Mouse (Mus musculus) liver, embryonic 13.5 days (tissue): ENCODE measurements around the gene Asprv1. TPM values are rescaled to one million over a fixed set of nuclear protein-coding genes. Genes with fewer than 3 reads are reported as not detected.

Source experiments
- ATAC-seq: fragments of 200-750 bp; cut with Nextera tagmentation; 2 replicates; pipeline ENCODE4 v1.8.0; 2017; ENCODE audit warnings: low read depth, mild to moderate bottlenecking, moderate number of reproducible peaks, moderate library complexity
- DNase-seq: peaks from one replicate; pipeline ENCODE4 v3.0.0; 2022
- H3K27ac ChIP-seq: fragments of 300-500 bp; sonication (generic); 2 replicates; pipeline ENCODE4 v1.5.1; 2015; ENCODE audit warnings: moderate library complexity, mild to moderate bottlenecking, inconsistent platforms
- H3K27me3 ChIP-seq: fragments of 300-500 bp; sonication (generic); 2 replicates; pipeline ENCODE4 v1.6.1; 2015; ENCODE audit warnings: mild to moderate bottlenecking, inconsistent platforms
- H3K36me3 ChIP-seq: fragments of 300-500 bp; sonication (generic); 2 replicates; pipeline ENCODE4 v1.6.1; 2015; ENCODE audit warnings: mild to moderate bottlenecking, inconsistent platforms
- H3K4me1 ChIP-seq: fragments of 300-500 bp; sonication (generic); replicated peaks from 2 replicates; pipeline ENCODE4 v1.6.1; 2015; ENCODE audit warnings: inconsistent platforms
- H3K4me2 ChIP-seq: fragments of 300-500 bp; sonication (generic); 2 replicates; pipeline ENCODE4 v1.6.1; 2015; ENCODE audit warnings: inconsistent platforms, mild to moderate bottlenecking, moderate library complexity
- H3K4me3 ChIP-seq: fragments of 300-500 bp; sonication (generic); replicated peaks from 2 replicates; pipeline ENCODE4 v1.5.1; 2015; ENCODE audit warnings: mild to moderate bottlenecking, inconsistent platforms
- H3K9ac ChIP-seq: fragments of 300-500 bp; sonication (generic); 2 replicates; pipeline ENCODE4 v1.6.1; 2015; ENCODE audit warnings: mild to moderate bottlenecking, inconsistent platforms
- H3K9me3 ChIP-seq: fragments of 300-500 bp; sonication (generic); replicated peaks from 2 replicates; pipeline ENCODE4 v1.6.1; 2016; ENCODE audit warnings: inconsistent platforms
- WGBS: fragments of 180-500 bp; shearing (Covaris S2); methylation state at CpG from one replicate; pipeline ENCODE4 v1.1.7; 2015; ENCODE audit not compliant: insufficient replicate concordance; 5-methylcytosine and 5-hydroxymethylcytosine counted together
- polyA plus RNA-seq: library from polyadenylated mRNA; unstranded; fragments of >200 nt; fragmentation: Nextera tagmentation; extraction: Ambion mirVana; gene quantifications from 2 replicates; pipeline ENCODE4 v1.2.1, GENCODE M21; 2015

The Asprv1 gene
- polyA plus RNA-seq, 1 experiment from 2014 or later = 0.29 TPM

- H3K9ac ChIP-seq = peak overlapping the region; percentile 96
- ATAC-seq (no peak), DNase-seq (no peak)
- H3K4me1 ChIP-seq = peaks cover 71% of the 10 kb centered on the region
- H3K27me3 ChIP-seq = no peaks in the 10 kb centered on the region
- H3K36me3 ChIP-seq = peaks cover 70% of the 10 kb centered on the region
- WGBS = 54% methylated on average over 17 of the region's 17 CpGs
- H3K4me3 ChIP-seq = peak overlapping the region; percentile 93
- no peaks in the 10 kb centered on the region for H3K9me3 ChIP-seq
- peak overlapping the region; percentile 79 for H3K4me2 ChIP-seq
- H3K27ac ChIP-seq = peak overlapping the region; percentile 81
These were observed 37.8 kb downstream of the Asprv1 start for GRCm38 (mm10) chr6:86665560-86666307.

- 89% methylated on average over 10 of the region's 10 CpGs for WGBS
- Histone ChIP-seq H3K9me3 (no peaks in the 10 kb centered on the region), H3K4me3 (peak overlapping the region; percentile 93), H3K9ac (peak overlapping the region; percentile 96), H3K36me3 (peaks cover 60% of the 10 kb centered on the region), H3K4me2 (peak overlapping the region; percentile 79), H3K27me3 (no peaks in the 10 kb centered on the region), H3K4me1 (peaks cover 58% of the 10 kb centered on the region), H3K27ac (peak overlapping the region; percentile 81)
- no peak for DNase-seq
- no peak for ATAC-seq
These were observed 39.1 kb downstream of the Asprv1 start for GRCm38 (mm10) chr6:86667061-86667460.

- peaks cover 56% of the 10 kb centered on the region for H3K4me1 ChIP-seq
- 0 out of 2 replicates have a peak, but pooled peaks have one; percentile 1 for ATAC-seq
These were observed 40.7 kb downstream of the Asprv1 start, which contains the start of gene Mxd1 for GRCm38 (mm10) chr6:86668580-86669239. Mxd1 (minus strand) TSS chr6:86669161.

GRCm38 (mm10) chr6:86669240-86669727 lies 41.3 kb downstream of the Asprv1 start:
- Histone ChIP-seq H3K4me1 (peaks cover 51% of the 10 kb centered on the region), H3K27me3 (no peaks in the 10 kb centered on the region), H3K36me3 (peaks cover 53% of the 10 kb centered on the region), H3K9ac (peak overlapping the region; percentile 78), H3K4me2 (peak overlapping the region; percentile 79), H3K4me3 (peak overlapping the region; percentile 93), H3K27ac (peak overlapping the region; percentile 88), H3K9me3 (no peaks in the 10 kb centered on the region)
- ATAC-seq (peak; percentile 99), DNase-seq (peak; percentile 100)
- 1% methylated on average over 37 of the region's 37 CpGs for WGBS

More at GRCm38 (mm10) chr6:86668580-86669239, 40.7 kb downstream of the Asprv1 start, which contains the start of gene Mxd1:
- peak; percentile 22 for DNase-seq
- Histone ChIP-seq H3K4me2 (peak within 1 kb of the TSS; percentile 79), H3K4me3 (peak within 1 kb of the TSS; percentile 93), H3K27ac (peak within 1 kb of the TSS; percentile 91), H3K9ac (peak within 1 kb of the TSS; percentile 96), H3K9me3 (no peaks in the 10 kb centered on the region), H3K36me3 (peaks cover 54% of the 10 kb centered on the region), H3K27me3 (no peaks in the 10 kb centered on the region)
- WGBS = under 1% methylated on average over 69 of the region's 76 CpGs

GRCm38 (mm10) chr6:86670873-86671272 lies 42.9 kb downstream of the Asprv1 start:
- no peak overlapping the region for H3K4me2 ChIP-seq
- WGBS = 8% methylated on average over 2 of the region's 2 CpGs
- H3K9ac ChIP-seq = no peak overlapping the region
- DNase-seq (peak; percentile 54), ATAC-seq (no peak)
- H3K4me3 ChIP-seq = no peak overlapping the region
- H3K4me1 ChIP-seq = peaks cover 36% of the 10 kb centered on the region
- H3K27me3 ChIP-seq = no peaks in the 10 kb centered on the region
- 0 out of 2 replicates have a peak overlapping the region, but pooled peaks have one; percentile 9 for H3K27ac ChIP-seq
- no peaks in the 10 kb centered on the region for H3K9me3 ChIP-seq
- peaks cover 45% of the 10 kb centered on the region for H3K36me3 ChIP-seq

- no peak overlapping the region for H3K4me3 ChIP-seq
- no peaks in the 10 kb centered on the region for H3K9me3 ChIP-seq
- H3K4me2 ChIP-seq = no peak overlapping the region
- ATAC-seq = no peak
- WGBS = 86% methylated on average over 6 of the region's 6 CpGs
- H3K9ac ChIP-seq = no peak overlapping the region
- H3K36me3 ChIP-seq = peaks cover 81% of the 10 kb centered on the region
- H3K27me3 ChIP-seq = no peaks in the 10 kb centered on the region
- no peak overlapping the region for H3K27ac ChIP-seq
- H3K4me1 ChIP-seq = peaks cover 8% of the 10 kb centered on the region
- no peak for DNase-seq
These were observed 50.4 kb downstream of the Asprv1 start for GRCm38 (mm10) chr6:86678341-86678740.

Other genes starting within 250 kb of the Asprv1 start
- gene Pcyox1, start 231.0 kb upstream of the Asprv1 start, polyA plus RNA-seq = 38.1 and 51.3 TPM in 2 replicates
- gene Tia1, start 223.9 kb upstream of the Asprv1 start, polyA plus RNA-seq = 26.4 and 31.0 TPM in 2 replicates
- gene Gm44790, start 201.5 kb upstream of the Asprv1 start, polyA plus RNA-seq = not detected in 2 replicates
- gene C87436, start 189.8 kb upstream of the Asprv1 start, polyA plus RNA-seq = 12.4 and 14.5 TPM in 2 replicates
- gene Pcbp1, start 101.8 kb upstream of the Asprv1 start, polyA plus RNA-seq = 327 and 339 TPM in 2 replicates
- 32.9 and 38.7 TPM in 2 replicates for gene Mxd1, start 41.0 kb downstream of the Asprv1 start, polyA plus RNA-seq
- gene Snrnp27, start 56.4 kb downstream of the Asprv1 start, polyA plus RNA-seq = 71.2 and 86.4 TPM in 2 replicates
- 8.9 and 10.3 TPM in 2 replicates for gene Gmcl1, start 105.2 kb downstream of the Asprv1 start, polyA plus RNA-seq
- 28.1 and 31.7 TPM in 2 replicates for gene Anxa4, start 165.4 kb downstream of the Asprv1 start, polyA plus RNA-seq
- gene Aak1, start 221.4 kb downstream of the Asprv1 start, polyA plus RNA-seq = 3.4 and 4.3 TPM in 2 replicates